Mouse (Mus musculus) heart, adult 2 months (tissue): ENCODE data around the gene Scn10a.

Experiments used
- CTCF ChIP-seq: fragments of 200-600 bp; IDR thresholded peaks from 2 replicates; pipeline ENCODE4 v1.8.1; 2022; ENCODE audit warnings: antibody characterized with exemption, mild to moderate bottlenecking, moderate library complexity
- EP300 ChIP-seq: fragments of 200-500 bp; IDR thresholded peaks from 2 replicates; pipeline ENCODE4 v1.6.1; 2011; ENCODE audit warnings: low read depth, low read length, control low read depth; ENCODE audit not compliant: insufficient read depth

DNA sequence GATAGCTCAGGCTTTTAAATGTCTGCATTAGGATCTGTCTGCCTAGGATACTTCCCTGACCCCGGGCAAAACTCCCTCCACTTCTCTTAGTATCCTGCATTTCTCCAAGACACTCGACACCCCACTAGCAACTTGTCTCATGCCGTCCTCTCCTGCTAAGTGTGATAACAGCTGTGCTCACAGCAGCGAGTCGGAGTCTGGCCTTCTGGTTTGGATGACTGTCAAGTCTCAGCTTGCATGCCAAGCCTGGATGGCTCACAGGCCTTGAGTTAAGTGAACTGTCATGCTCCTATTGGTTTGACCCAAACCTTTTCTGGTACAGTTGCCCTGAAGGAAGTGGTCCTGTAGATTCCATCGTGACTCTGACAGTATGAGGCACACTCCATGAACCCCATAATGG, 63.0 kb downstream of the Scn10a start:
- TF ChIP-seq CTCF (no peak), EP300 (no peak)
